Mouse (Mus musculus) forebrain, embryonic 15.5 days (tissue): ENCODE measurements around the gene Ap2a2. TPM values are rescaled to one million over a fixed set of nuclear protein-coding genes. Genes with fewer than 3 reads are reported as not detected.

Source experiments
- microRNA-seq: library from miRNA; unstranded; fragments of <30 nt; microRNA quantifications from one replicate; pipeline ENCODE4, GENCODE M21; 2016
- polyA plus RNA-seq: library from polyadenylated mRNA; unstranded; fragments of >200 nt; fragmentation: Nextera tagmentation; extraction: Ambion mirVana; gene quantifications from 2 replicates; pipeline ENCODE4 v1.2.1, GENCODE M21; 2015

Gene Ap2a2
- polyA plus RNA-seq, 1 experiment from 2014 or later = 110 TPM

Small RNA genes lying within 50 kb of the gene (microRNA-seq; reads per million reads assigned to microRNA genes)
- 1.5 reads per million for gene Mir7063

Other genes starting within 250 kb of the Ap2a2 start
- 140 and 142 TPM in 2 replicates for gene Deaf1, start 234.5 kb upstream of the Ap2a2 start, polyA plus RNA-seq
- 64.1 and 64.3 TPM in 2 replicates for gene Tmem80, start 234.4 kb upstream of the Ap2a2 start, polyA plus RNA-seq
- gene Eps8l2, start 223.3 kb upstream of the Ap2a2 start, polyA plus RNA-seq = 0.37 and 0.57 TPM in 2 replicates
- gene Taldo1, start 170.0 kb upstream of the Ap2a2 start, polyA plus RNA-seq = 375 and 378 TPM in 2 replicates
- 62.2 and 64.2 TPM in 2 replicates for gene Gatd1, start 148.0 kb upstream of the Ap2a2 start, polyA plus RNA-seq
- gene Cend1, start 132.7 kb upstream of the Ap2a2 start, polyA plus RNA-seq = 47.0 and 50.4 TPM in 2 replicates
- 83.1 and 86.3 TPM in 2 replicates for gene Slc25a22, start 124.3 kb upstream of the Ap2a2 start, polyA plus RNA-seq
- 7.8 and 9.5 TPM in 2 replicates for gene Pidd1, start 118.1 kb upstream of the Ap2a2 start, polyA plus RNA-seq
- 820 and 834 TPM in 2 replicates for gene Rplp2, start 114.8 kb upstream of the Ap2a2 start, polyA plus RNA-seq
- gene Pnpla2, start 107.0 kb upstream of the Ap2a2 start, polyA plus RNA-seq = 21.5 and 22.0 TPM in 2 replicates
- gene Cracr2b, start 101.1 kb upstream of the Ap2a2 start, polyA plus RNA-seq = 5.0 and 8.5 TPM in 2 replicates
- gene Cd151, start 94.8 kb upstream of the Ap2a2 start, polyA plus RNA-seq = 15.9 and 18.6 TPM in 2 replicates
- gene Polr2l, start 87.0 kb upstream of the Ap2a2 start, polyA plus RNA-seq = 68.3 and 73.2 TPM in 2 replicates
- gene Tspan4, start 86.9 kb upstream of the Ap2a2 start, polyA plus RNA-seq = 25.6 and 27.3 TPM in 2 replicates
- 32.2 and 33.7 TPM in 2 replicates for gene Chid1, start 22.3 kb upstream of the Ap2a2 start, polyA plus RNA-seq
- 0.25 and 0.28 TPM in 2 replicates for gene Muc6, start 93.1 kb downstream of the Ap2a2 start, polyA plus RNA-seq
- 0.06 and 0.15 TPM in 2 replicates for gene Muc2, start 128.2 kb downstream of the Ap2a2 start, polyA plus RNA-seq
- not detected in 2 replicates for gene Muc5ac, start 226.8 kb downstream of the Ap2a2 start, polyA plus RNA-seq